Mouse (Mus musculus): ENCODE results near the gene Pex26. TPM values are rescaled to one million over a fixed set of nuclear protein-coding genes. Genes with fewer than 3 reads are reported as not detected.

Gene Pex26
- total and polyA plus RNA-seq, 3 experiments, result 2.8 to 3.3 (median 3.2) TPM

DNA sequence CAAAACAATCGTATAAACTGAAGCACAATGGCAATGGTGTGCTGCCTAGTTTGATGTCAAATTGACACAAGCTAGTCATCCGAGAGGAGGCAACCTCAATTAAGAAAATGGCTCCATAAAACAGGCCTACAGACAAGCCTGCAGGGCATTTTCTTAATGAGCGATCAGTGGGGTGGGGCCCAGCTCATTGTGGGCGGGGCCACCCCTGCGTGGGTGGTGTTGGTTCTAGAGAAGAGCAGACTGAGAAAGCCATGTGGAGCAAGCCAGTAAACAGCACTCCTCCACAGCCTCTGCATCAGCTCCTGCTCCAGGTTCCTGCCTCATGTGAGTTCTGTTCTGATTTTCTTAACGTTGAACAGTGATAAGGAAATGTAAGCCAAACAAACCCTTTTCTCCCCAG, 46.2 kb upstream of the Pex26 start:
- no peaks in the 10 kb centered on the region for H3K27me3 ChIP-seq (replicated peaks)
- no peak for DNase-seq (ENCODE audit: extremely low read depth)
- no peaks in the 10 kb centered on the region for H3K9me3 ChIP-seq (replicated peaks; ENCODE audit: low read length)
- peaks cover 4 to 52% of the 10 kb centered on the region in 2 experiments; a peak in 3 of 4 replicates for H3K4me1 ChIP-seq (ENCODE audit: control insufficient read depth in 1 of 2, insufficient read depth in 2 of 2)
- no peaks in the 10 kb centered on the region for H3K79me2 ChIP-seq (replicated peaks; ENCODE audit: control insufficient read depth, extremely low read depth, insufficient read depth, poor library complexity, severe bottlenecking)
- H3K27ac ChIP-seq (ENCODE audit: insufficient read depth, low read depth), result no peak overlapping the region
- in situ Hi-C loops (cut with MboI; ENCODE audit: low pct_ligation_motif_present, low pct_unique_long_range_greater_than_20kb, low sequenced_read_pairs), result no loop called here
- no peaks in the 10 kb centered on the region for H3K36me3 ChIP-seq (replicated peaks in 1 of 2; ENCODE audit: control insufficient read depth in 1 of 2, insufficient read depth in 1 of 2, low read length in 1 of 2)
- dilution Hi-C loops (cut with MboI; ENCODE audit: extremely low pct_ligation_motif_present, extremely low pct_unique_long_range_greater_than_20kb, low sequenced_read_pairs), result no loop called here
- TF ChIP-seq ZKSCAN1 (IDR thresholded peaks at IDR 0.05; ENCODE audit: borderline replicate concordance, low read depth, low read length), result no peak
- no peak for TF ChIP-seq MAX (IDR thresholded peaks at IDR 0.05; ENCODE audit: low read length)
- no peak for TF ChIP-seq KAT2A (IDR thresholded peaks at IDR 0.05; ENCODE audit: insufficient replicate concordance, low read length)
- TF ChIP-seq POLR2A (IDR thresholded peaks at IDR 0.05; ENCODE audit: low read depth, low read length), result no peak
- no peak for TF ChIP-seq HCFC1 (IDR thresholded peaks at IDR 0.05; ENCODE audit: low read depth, low read length)
- no peak for TF ChIP-seq ZNF384 (IDR thresholded peaks at IDR 0.05; ENCODE audit: low read depth, low read length)
- TF ChIP-seq JUN (IDR thresholded peaks at IDR 0.05; ENCODE audit: insufficient read depth, low read depth, low read length), result no peak
- no peak for TF ChIP-seq EP300 (IDR thresholded peaks at IDR 0.05; ENCODE audit: low read length)
- no peak for TF ChIP-seq MAZ (IDR thresholded peaks at IDR 0.05; ENCODE audit: low read depth, low read length)
- TF ChIP-seq SMC3 (IDR thresholded peaks at IDR 0.05; ENCODE audit: low read depth, low read length), result no peak
- TF ChIP-seq TCF12 (IDR thresholded peaks at IDR 0.05; ENCODE audit: low read depth, low read length), result no peak
- TF ChIP-seq NRF1 (IDR thresholded peaks at IDR 0.05; ENCODE audit: low read depth, low read length), result no peak
- no peak for TF ChIP-seq ZMIZ1 (IDR thresholded peaks at IDR 0.05; ENCODE audit: low read depth, low read length)
- no peak for TF ChIP-seq NELFE (IDR thresholded peaks at IDR 0.05; ENCODE audit: low read depth, low read length)
- no peak for TF ChIP-seq MXI1 (IDR thresholded peaks at IDR 0.05; ENCODE audit: low read depth, low read length)
- no peak overlapping the region for H3K4me2 ChIP-seq (ENCODE audit: insufficient read depth, low read depth, poor library complexity, severe bottlenecking)
- H3K4me3 ChIP-seq (replicated peaks in 1 of 3; ENCODE audit: low read depth in 2 of 3, low read length in 2 of 3, poor library complexity in 1 of 3), result no peak overlapping the region
- no peak overlapping the region for H3K9ac ChIP-seq (ENCODE audit: insufficient read depth, low read depth)

DNA sequence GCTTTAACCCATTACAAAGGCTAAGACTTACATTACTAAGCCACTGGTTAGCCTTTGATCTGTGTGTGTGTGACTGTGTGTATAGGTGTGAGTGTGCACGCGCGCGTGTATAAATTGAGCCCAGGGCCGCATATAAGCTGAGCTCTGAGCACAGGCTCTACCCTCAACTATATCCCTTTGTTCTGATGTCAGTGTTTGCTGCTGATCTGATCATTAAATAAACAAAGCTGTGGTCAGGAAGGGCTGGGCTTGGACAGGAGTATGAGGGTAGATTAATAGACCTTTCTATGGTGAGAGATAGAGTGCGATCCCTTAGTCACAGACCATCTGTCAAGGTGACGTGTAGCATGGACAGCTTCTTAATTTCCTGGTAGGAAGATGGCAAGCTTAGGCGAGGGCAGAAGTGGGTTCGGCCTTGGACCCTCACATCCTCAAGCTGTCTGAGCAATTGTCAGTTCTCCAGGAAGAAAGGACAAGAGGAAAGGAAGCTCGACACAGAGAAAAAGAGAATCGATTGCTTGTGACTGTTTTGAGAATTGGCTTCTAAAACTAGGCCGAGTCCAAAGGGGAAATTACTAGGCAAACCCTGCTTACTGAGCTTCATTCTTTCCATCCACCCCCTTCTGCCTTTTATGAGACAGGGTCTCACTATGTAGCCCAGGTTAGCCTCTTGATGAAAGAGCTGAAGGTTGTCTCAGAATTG, 45.0 kb upstream of the Pex26 start:
- H3K9ac ChIP-seq (ENCODE audit: insufficient read depth, low read depth), result no peak overlapping the region
- H3K27me3 ChIP-seq (replicated peaks), result no peaks in the 10 kb centered on the region
- no peak for DNase-seq (ENCODE audit: extremely low read depth)
- H3K4me2 ChIP-seq (ENCODE audit: insufficient read depth, low read depth, poor library complexity, severe bottlenecking), result no peak overlapping the region
- H3K36me3 ChIP-seq (replicated peaks in 1 of 2; ENCODE audit: control insufficient read depth in 1 of 2, insufficient read depth in 1 of 2, low read length in 1 of 2), result no peaks in the 10 kb centered on the region
- in situ Hi-C loops (cut with MboI; ENCODE audit: low pct_ligation_motif_present, low pct_unique_long_range_greater_than_20kb, low sequenced_read_pairs) (no loop called here), dilution Hi-C loops (cut with MboI; ENCODE audit: extremely low pct_ligation_motif_present, extremely low pct_unique_long_range_greater_than_20kb, low sequenced_read_pairs) (no loop called here)
- H3K4me1 ChIP-seq (ENCODE audit: control insufficient read depth in 1 of 2, insufficient read depth in 2 of 2), result peaks cover 4 to 46% of the 10 kb centered on the region in 2 experiments; a peak in 3 of 4 replicates
- no peak overlapping the region for H3K27ac ChIP-seq (ENCODE audit: insufficient read depth, low read depth)
- no peak overlapping the region for H3K4me3 ChIP-seq (replicated peaks in 1 of 3; ENCODE audit: low read depth in 2 of 3, low read length in 2 of 3, poor library complexity in 1 of 3)
- no peaks in the 10 kb centered on the region for H3K79me2 ChIP-seq (replicated peaks; ENCODE audit: control insufficient read depth, extremely low read depth, insufficient read depth, poor library complexity, severe bottlenecking)
- no peak for TF ChIP-seq MAX (IDR thresholded peaks at IDR 0.05; ENCODE audit: low read length)
- no peak for TF ChIP-seq NRF1 (IDR thresholded peaks at IDR 0.05; ENCODE audit: low read depth, low read length)
- no peak for TF ChIP-seq USF2 (conservative IDR thresholded peaks at IDR 0.05; ENCODE audit: low read depth, low read length)
- TF ChIP-seq ZMIZ1 (IDR thresholded peaks at IDR 0.05; ENCODE audit: low read depth, low read length), result no peak
- no peak for TF ChIP-seq ZNF384 (IDR thresholded peaks at IDR 0.05; ENCODE audit: low read depth, low read length)
- TF ChIP-seq USF1 (IDR thresholded peaks at IDR 0.05; ENCODE audit: low read depth, low read length), result no peak
- TF ChIP-seq CHD2 (IDR thresholded peaks at IDR 0.05; ENCODE audit: low read length), result no peak
- TF ChIP-seq JUN (IDR thresholded peaks at IDR 0.05; ENCODE audit: insufficient read depth, low read depth, low read length), result no peak
- TF ChIP-seq EP300 (IDR thresholded peaks at IDR 0.05; ENCODE audit: low read length), result no peak
- TF ChIP-seq SMC3 (IDR thresholded peaks at IDR 0.05; ENCODE audit: low read depth, low read length), result no peak
- TF ChIP-seq HCFC1 (IDR thresholded peaks at IDR 0.05; ENCODE audit: low read depth, low read length), result no peak
- TF ChIP-seq UBTF (IDR thresholded peaks at IDR 0.05; ENCODE audit: low read depth, low read length), result no peak
- no peaks in the 10 kb centered on the region for H3K9me3 ChIP-seq (replicated peaks; ENCODE audit: low read length)
